Mouse (Mus musculus): ENCODE results near the gene Smg6. TPM values are rescaled to one million over a fixed set of nuclear protein-coding genes. Genes with fewer than 3 reads are reported as not detected.

Smg6 gene
- total RNA-seq, 1 experiment from 2014 or later = 48.2 TPM

- no peak for ATAC-seq (ENCODE audit: extremely low read depth, insufficient number of reproducible peaks, low FRiP score, poor library complexity, severe bottlenecking)
Observed at GRCm38 (mm10) chr11:75213372-75214080, 287.9 kb downstream of the Smg6 start.

Other genes starting within 250 kb of the Smg6 start
- gene Pafah1b1, start 201.2 kb upstream of the Smg6 start, total RNA-seq (2017) = 105 and 112 TPM in 2 replicates
- gene Mettl16, start 155.0 kb upstream of the Smg6 start, total RNA-seq (2017) = 22.6 and 37.8 TPM in 2 replicates
- gene Mnt, start 94.9 kb upstream of the Smg6 start, total RNA-seq (2017) = 19.8 and 32.4 TPM in 2 replicates
- 2.9 and 3.4 TPM in 2 replicates for gene Sgsm2, start 28.8 kb upstream of the Smg6 start, total RNA-seq (2017)
- 33.3 and 38.4 TPM in 2 replicates for gene Tsr1, start 27.8 kb upstream of the Smg6 start, total RNA-seq (2017)
- gene Srr, start 125 bp downstream of the Smg6 start, total RNA-seq (2017) = 5.2 and 5.5 TPM in 2 replicates
- gene Hic1, start 243.7 kb downstream of the Smg6 start, total RNA-seq (2017) = 0.35 and 0.61 TPM in 2 replicates